Mouse (Mus musculus): ENCODE data around the gene Gucy2g.
"Not testable (repeated sequence)": the region's sequence is repeated elsewhere in the genome, so short reads cannot be mapped to it uniquely, and the experiment has no call there.

The Gucy2g gene

DNA sequence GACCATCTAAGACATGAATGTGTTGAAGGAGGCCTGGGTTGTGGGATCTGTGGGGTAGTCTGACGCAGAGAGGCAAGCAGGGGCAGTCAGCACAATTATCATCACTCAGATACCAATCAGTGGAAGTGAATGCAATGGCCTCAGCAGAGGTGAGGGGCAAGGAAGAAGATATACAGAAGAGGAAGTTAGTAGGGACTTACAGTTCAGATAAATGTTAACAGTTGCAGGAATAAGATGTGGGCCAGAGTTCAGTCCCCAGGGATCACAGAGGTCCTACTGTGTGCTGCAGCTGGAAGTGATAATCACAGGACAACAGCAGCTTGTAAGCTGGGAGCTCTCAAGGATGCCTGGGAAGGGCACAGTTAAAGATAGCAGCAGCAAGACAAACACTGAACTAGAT lies 76.9 kb downstream of the Gucy2g start:
- no peak for DNase-seq (ENCODE audit: low spot score in 2 of 2)

DNA sequence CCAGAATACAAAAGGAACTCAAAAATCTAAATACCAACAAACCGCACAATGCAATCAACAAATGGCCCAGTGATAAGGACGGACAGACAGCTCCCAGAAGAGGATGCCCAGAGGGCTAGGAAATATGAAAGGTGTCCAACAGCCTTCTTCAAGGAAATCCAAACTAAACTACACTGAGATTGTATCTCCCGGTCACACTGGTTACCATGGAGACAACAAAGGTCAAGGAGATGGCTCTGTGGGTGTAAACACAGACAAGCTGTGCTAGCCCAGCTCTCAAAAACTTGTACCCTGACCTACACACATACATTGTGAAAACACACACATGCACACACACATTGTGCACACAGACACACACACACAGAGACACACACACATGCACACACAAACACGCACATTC lies 78.8 kb downstream of the Gucy2g start:
- no peak for DNase-seq (ENCODE audit: low spot score in 2 of 2)

DNA sequence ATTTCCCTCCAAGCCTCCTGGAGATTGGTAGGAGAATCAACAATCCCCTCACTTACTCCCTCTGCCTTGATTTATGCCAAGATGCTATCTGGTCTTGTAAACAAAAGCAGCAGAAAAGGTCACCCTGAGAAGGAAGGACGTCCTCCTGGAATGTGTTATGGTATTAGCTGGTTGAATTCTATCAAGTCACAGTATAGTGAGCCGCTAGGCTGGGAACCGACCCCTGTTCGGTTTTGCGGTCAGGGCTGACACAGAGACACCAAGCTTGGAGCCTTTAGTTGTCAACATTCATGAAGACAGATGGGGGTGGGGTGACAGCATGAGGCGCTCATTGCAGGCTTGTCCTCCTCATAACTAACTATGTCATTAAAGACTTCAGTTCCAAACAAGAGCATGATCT lies 81.2 kb downstream of the Gucy2g start:
- DNase-seq (ENCODE audit: low spot score in 2 of 2) = no peak

DNA sequence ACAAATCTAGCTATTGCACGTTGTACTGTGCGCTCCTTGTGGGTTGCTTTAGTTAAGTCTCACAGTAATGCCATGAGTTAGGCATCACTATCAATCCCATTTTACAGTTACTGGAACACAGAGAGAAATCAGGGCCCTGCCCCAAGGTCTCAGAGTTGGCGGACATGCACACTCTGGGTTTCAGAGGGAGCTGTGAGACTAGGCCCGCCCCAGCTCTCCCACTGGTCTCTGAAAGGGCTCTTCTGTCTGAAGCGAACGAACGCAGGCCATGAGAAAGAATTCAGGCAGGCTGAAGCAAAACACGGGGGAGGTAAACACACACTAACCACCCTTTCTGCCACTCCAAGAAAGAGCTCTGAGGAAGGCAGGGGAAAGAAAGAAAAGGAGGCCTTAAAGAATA lies 82.4 kb downstream of the Gucy2g start:
- DNase-seq (ENCODE audit: low spot score in 2 of 2) = no peak

DNA sequence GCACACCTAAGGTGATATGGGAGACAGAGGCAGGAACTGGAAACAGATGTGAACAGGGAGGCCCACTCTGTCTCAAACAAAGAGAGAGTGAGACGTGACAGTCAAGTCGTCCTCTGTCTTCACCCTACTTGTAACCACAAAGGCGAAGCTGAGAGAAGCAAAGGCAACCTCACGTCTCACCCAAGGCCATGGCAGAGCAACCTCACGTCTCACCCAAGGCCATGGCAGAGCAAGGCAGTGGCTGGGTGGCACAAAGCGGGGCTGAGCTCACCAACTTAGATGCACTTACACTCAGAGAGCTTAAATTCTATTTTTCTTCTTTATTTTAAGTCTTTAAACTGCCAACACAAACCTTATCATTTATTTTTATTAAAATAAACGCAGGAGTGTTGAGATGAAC lies 84.0 kb downstream of the Gucy2g start:
- no peak for DNase-seq (ENCODE audit: low spot score in 2 of 2)

DNA sequence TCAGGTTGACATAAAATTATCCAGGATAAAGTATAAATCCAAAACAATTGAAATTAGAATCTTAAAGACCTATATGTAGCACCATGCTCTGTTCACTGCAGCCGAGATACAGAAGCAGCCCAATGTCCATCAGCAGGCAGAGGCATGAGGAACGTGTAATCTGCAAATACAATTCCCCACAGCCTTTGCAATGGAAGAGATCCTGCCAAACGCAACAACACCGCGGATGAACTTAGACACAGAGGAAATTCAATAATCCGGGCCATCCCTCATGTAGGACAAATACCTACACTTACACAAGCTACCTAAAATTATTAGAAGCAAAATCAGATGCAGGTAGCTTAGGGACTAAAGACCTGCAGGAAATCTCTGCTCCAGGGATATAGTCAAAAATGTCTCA lies 88.1 kb downstream of the Gucy2g start:
- no peak for DNase-seq (ENCODE audit: low spot score in 2 of 2)

DNA sequence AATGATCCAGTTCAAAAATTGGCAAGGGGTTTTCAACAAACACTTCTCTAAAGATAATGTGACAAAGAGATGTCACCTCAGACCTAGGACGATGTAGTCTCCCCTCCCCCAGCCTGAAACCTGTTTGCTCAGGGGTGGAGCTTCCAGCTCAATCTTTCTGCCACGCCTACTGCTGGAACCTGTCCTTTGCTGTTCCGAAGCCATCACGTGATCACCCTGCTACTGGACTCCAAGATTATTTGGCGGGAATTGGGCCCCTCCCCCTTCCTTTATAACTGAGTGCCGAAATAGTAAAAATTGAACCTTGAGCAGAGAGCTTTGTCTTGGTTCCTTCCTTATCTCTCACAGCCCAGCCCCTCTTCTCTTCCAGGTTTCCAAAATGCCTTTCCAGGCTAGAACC lies 88.8 kb downstream of the Gucy2g start:
- DNase-seq (ENCODE audit: low spot score in 2 of 2) = not testable (repeated sequence)

DNA sequence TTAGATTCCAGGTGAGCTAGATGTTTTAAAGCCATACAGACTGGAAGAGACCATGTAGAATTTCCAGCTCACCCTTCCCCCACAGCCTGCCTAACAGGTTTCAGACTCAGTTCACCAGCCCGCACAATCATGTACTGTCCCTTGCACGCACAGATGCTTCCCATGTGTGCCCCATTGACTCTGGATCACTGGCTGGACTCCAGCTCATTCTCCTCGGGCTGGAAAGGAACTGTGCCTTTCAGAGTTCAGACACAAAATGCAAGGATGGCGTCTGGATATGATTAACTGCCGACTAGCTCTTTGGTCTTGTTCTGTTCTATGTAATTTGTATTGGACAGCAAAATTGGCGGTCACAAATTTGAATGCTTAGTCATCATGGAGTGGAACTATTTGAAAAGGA lies 91.4 kb downstream of the Gucy2g start:
- DNase-seq (ENCODE audit: low spot score in 2 of 2) = no peak

DNA sequence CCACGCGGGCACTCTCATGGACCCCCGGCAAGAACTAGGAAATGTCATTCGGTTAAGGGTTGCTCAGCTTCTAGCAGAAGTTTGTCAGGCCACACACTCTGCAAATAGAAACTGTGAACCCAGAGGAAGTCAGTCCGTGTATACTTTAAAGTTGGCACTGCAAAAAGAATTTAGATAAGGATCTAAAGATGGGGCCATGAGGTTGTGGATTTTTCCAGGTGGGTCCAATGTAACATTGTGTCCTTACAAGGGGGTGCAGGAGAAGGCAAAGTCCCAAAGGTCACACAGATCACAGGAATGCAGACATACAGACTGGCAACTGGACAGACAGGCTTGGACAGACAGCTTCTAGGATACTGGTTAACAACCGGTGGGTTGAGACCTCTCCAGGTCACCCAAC lies 92.9 kb downstream of the Gucy2g start:
- no peak for DNase-seq (ENCODE audit: low spot score in 2 of 2)

All from cerebellum, postnatal 4 days (tissue).